17 mouse cellular contexts compared by ENCODE assay signal in the genomic region with DNA sequence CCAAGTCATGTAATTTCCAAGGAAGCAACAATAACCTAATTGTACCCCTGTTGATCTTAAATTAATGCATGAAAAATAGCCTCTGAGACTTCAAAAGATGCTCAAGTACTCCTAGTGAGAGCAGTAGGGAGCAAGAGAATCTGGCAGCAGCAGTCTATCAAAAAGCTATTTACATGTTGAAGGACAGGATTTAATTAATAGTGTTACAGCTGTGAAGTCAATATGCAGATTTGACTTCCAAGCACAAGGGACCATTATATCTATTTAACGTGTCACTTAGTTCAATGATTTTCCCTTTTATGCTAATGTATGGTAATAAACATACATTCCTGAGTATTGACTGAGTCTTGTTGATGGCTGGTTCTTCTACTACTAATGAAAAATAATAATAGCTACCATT.
DNase-seq lines count a peak whose midpoint lies in the region; ATAC-seq and TF ChIP-seq lines count a peak whose summit lies in the region.
"Had no signal": no experiment of that assay in that cellular context is flagged by ENCODE, and none has a peak within 500 bp of the region (broad histone marks: within the 10 kb centered on the region; RNA-seq: fewer than 3 reads in every experiment).

No protein-coding gene starts in this region.

- 47% methylated on average over 1 of the region's 1 CpGs for WGBS in midbrain, embryonic 13.5 days
- 44% methylated on average over 1 of the region's 1 CpGs for WGBS in midbrain, embryonic 15.5 days
- WGBS in forebrain, embryonic 16.5 days = 38% methylated on average over 1 of the region's 1 CpGs
- 9% methylated on average over 1 of the region's 1 CpGs for WGBS in hindbrain, embryonic 16.5 days
- 28% methylated on average over 1 of the region's 1 CpGs for WGBS in neural tube, embryonic 14.5 days

- intact Hi-C loops in gastrocnemius, adult 2 months (cut with DNase I) = no loop called here

- no peaks in the 10 kb centered on the region for H3K9me3 ChIP-seq in midbrain, embryonic 13.5 days
- H3K9me3 ChIP-seq in midbrain, embryonic 15.5 days = no peaks in the 10 kb centered on the region
- no peaks in the 10 kb centered on the region for H3K9me3 ChIP-seq in forebrain, embryonic 16.5 days (ENCODE audit: control insufficient read depth, low read length)
- no peaks in the 10 kb centered on the region for H3K9me3 ChIP-seq in hindbrain, embryonic 16.5 days (ENCODE audit: control insufficient read depth, low read length)
- no peaks in the 10 kb centered on the region for H3K9me3 ChIP-seq in neural tube, embryonic 14.5 days (ENCODE audit: control insufficient read depth, low read length)
- H3K9me3 ChIP-seq: embryonic facial prominence, embryonic 13.5 days; limb, embryonic 15.5 days; liver, embryonic 15.5 days had no signal

- no peak overlapping the region for H3K27ac ChIP-seq in midbrain, embryonic 13.5 days
- H3K27ac ChIP-seq in midbrain, embryonic 15.5 days = no peak overlapping the region
- no peak overlapping the region for H3K27ac ChIP-seq in forebrain, embryonic 16.5 days (ENCODE audit: low read length)
- H3K27ac ChIP-seq in hindbrain, embryonic 16.5 days (ENCODE audit: low read depth, low read length) = no peak overlapping the region
- no peak overlapping the region for H3K27ac ChIP-seq in neural tube, embryonic 14.5 days (ENCODE audit: low read depth, low read length)
- H3K27ac ChIP-seq in gastrocnemius, adult 2 months = no peak overlapping the region
- H3K27ac ChIP-seq: embryonic facial prominence, embryonic 13.5 days; limb, embryonic 15.5 days; liver, embryonic 15.5 days had no signal

- no peak overlapping the region for H3K4me2 ChIP-seq in midbrain, embryonic 13.5 days (replicated peaks)
- H3K4me2 ChIP-seq in midbrain, embryonic 15.5 days = no peak overlapping the region
- H3K4me2 ChIP-seq in forebrain, embryonic 16.5 days (ENCODE audit: low read length) = no peak overlapping the region
- H3K4me2 ChIP-seq in hindbrain, embryonic 16.5 days (ENCODE audit: low read length) = no peak overlapping the region
- no peak overlapping the region for H3K4me2 ChIP-seq in neural tube, embryonic 14.5 days (ENCODE audit: low read depth, low read length)
- H3K4me2 ChIP-seq: embryonic facial prominence, embryonic 13.5 days; limb, embryonic 15.5 days; liver, embryonic 15.5 days had no signal

- no peak for DNase-seq in adrenal gland, adult 18-20 months (ENCODE audit: low spot score in 2 of 2)
- no peak for DNase-seq in right cerebral cortex, postnatal 25 days
- DNase-seq in gastrocnemius, adult 2 months = no peak
- DNase-seq: adrenal gland, adult 2 months; cerebellum, adult 9-11 months; gastrocnemius, postnatal 25 days; right cerebral cortex, adult 18-20 months; thymus, postnatal 36 days had no signal

- ATAC-seq in midbrain, embryonic 13.5 days = peak; percentile 76
- ATAC-seq in midbrain, embryonic 15.5 days (replicated peaks) = no peak; the same call in 1 of the 2 replicates
- ATAC-seq in forebrain, embryonic 16.5 days = peak; percentile 89
- peak; percentile 74 for ATAC-seq in hindbrain, embryonic 16.5 days
- peak; percentile 86; the same call in 1 of the 2 replicates for ATAC-seq in neural tube, embryonic 14.5 days (ENCODE audit: low read depth)
- ATAC-seq: intestine, postnatal 0 days had no signal

- H3K4me3 ChIP-seq in midbrain, embryonic 13.5 days (replicated peaks) = no peak overlapping the region
- no peak overlapping the region for H3K4me3 ChIP-seq in midbrain, embryonic 15.5 days
- H3K4me3 ChIP-seq in forebrain, embryonic 16.5 days (replicated peaks; ENCODE audit: low read length) = no peak overlapping the region
- H3K4me3 ChIP-seq in hindbrain, embryonic 16.5 days (ENCODE audit: low read length) = no peak overlapping the region
- H3K4me3 ChIP-seq in neural tube, embryonic 14.5 days (ENCODE audit: low read depth, low read length) = no peak overlapping the region
- no peak overlapping the region for H3K4me3 ChIP-seq in gastrocnemius, adult 2 months
- H3K4me3 ChIP-seq: embryonic facial prominence, embryonic 13.5 days; limb, embryonic 15.5 days; liver, embryonic 15.5 days had no signal

- H3K36me3 ChIP-seq in midbrain, embryonic 13.5 days = no peaks in the 10 kb centered on the region
- H3K36me3 ChIP-seq in midbrain, embryonic 15.5 days (replicated peaks) = no peaks in the 10 kb centered on the region
- H3K36me3 ChIP-seq in forebrain, embryonic 16.5 days (ENCODE audit: control insufficient read depth, insufficient read depth) = no peaks in the 10 kb centered on the region
- no peaks in the 10 kb centered on the region for H3K36me3 ChIP-seq in hindbrain, embryonic 16.5 days (ENCODE audit: control insufficient read depth, insufficient read depth, low read length)
- no peaks in the 10 kb centered on the region for H3K36me3 ChIP-seq in neural tube, embryonic 14.5 days (ENCODE audit: control insufficient read depth, insufficient read depth, low read length)
- H3K36me3 ChIP-seq: embryonic facial prominence, embryonic 13.5 days; limb, embryonic 15.5 days; liver, embryonic 15.5 days had no signal

- no peak for TF ChIP-seq CTCF in gastrocnemius, adult 2 months (IDR thresholded peaks at IDR 0.05)

- no peaks in the 10 kb centered on the region for H3K4me1 ChIP-seq in midbrain, embryonic 13.5 days (replicated peaks)
- H3K4me1 ChIP-seq in midbrain, embryonic 15.5 days = no peaks in the 10 kb centered on the region
- H3K4me1 ChIP-seq in forebrain, embryonic 16.5 days (replicated peaks; ENCODE audit: control insufficient read depth, insufficient read depth, low read length) = no peaks in the 10 kb centered on the region
- no peaks in the 10 kb centered on the region for H3K4me1 ChIP-seq in hindbrain, embryonic 16.5 days (ENCODE audit: control insufficient read depth, insufficient read depth, low read depth, low read length)
- H3K4me1 ChIP-seq in neural tube, embryonic 14.5 days (ENCODE audit: control insufficient read depth, insufficient read depth, low read length) = no peaks in the 10 kb centered on the region
- H3K4me1 ChIP-seq: embryonic facial prominence, embryonic 13.5 days; limb, embryonic 15.5 days; liver, embryonic 15.5 days had no signal

- no peaks in the 10 kb centered on the region for H3K27me3 ChIP-seq in midbrain, embryonic 13.5 days
- H3K27me3 ChIP-seq in midbrain, embryonic 15.5 days (replicated peaks) = no peaks in the 10 kb centered on the region
- H3K27me3 ChIP-seq in forebrain, embryonic 16.5 days (replicated peaks; ENCODE audit: control insufficient read depth, insufficient read depth, low read length) = no peaks in the 10 kb centered on the region
- H3K27me3 ChIP-seq in hindbrain, embryonic 16.5 days (replicated peaks; ENCODE audit: control insufficient read depth, insufficient read depth, low read length) = no peaks in the 10 kb centered on the region
- H3K27me3 ChIP-seq in neural tube, embryonic 14.5 days (ENCODE audit: control insufficient read depth, insufficient read depth, low read length) = no peaks in the 10 kb centered on the region
- H3K27me3 ChIP-seq: embryonic facial prominence, embryonic 13.5 days; limb, embryonic 15.5 days; liver, embryonic 15.5 days had no signal

- no peak overlapping the region for H3K9ac ChIP-seq in midbrain, embryonic 13.5 days (replicated peaks)
- H3K9ac ChIP-seq in midbrain, embryonic 15.5 days = no peak overlapping the region
- no peak overlapping the region for H3K9ac ChIP-seq in forebrain, embryonic 16.5 days (replicated peaks; ENCODE audit: low read depth, low read length)
- no peak overlapping the region for H3K9ac ChIP-seq in hindbrain, embryonic 16.5 days (ENCODE audit: low read depth, low read length)
- H3K9ac ChIP-seq in neural tube, embryonic 14.5 days (replicated peaks; ENCODE audit: low read depth, low read length) = no peak overlapping the region
- H3K9ac ChIP-seq: embryonic facial prominence, embryonic 13.5 days; limb, embryonic 15.5 days; liver, embryonic 15.5 days had no signal
